Mouse (Mus musculus) urinary bladder, postnatal 25 days (tissue): ENCODE measurements around the gene Hormad1.
"Not testable (repeated sequence)": the region's sequence is repeated elsewhere in the genome, so short reads cannot be mapped to it uniquely, and the experiment has no call there.

Experiments used
- DNase-seq: peaks from one replicate; pipeline ENCODE4 v3.0.0; 2022; ENCODE audit warnings: low spot score

Hormad1 gene

GRCm38 (mm10) chr3:95559437-95559836, at the start of gene Hormad1:
Gene Hormad1 (plus strand): TSS chr3:95559677.
- no peak for DNase-seq

- DNase-seq = no peak
These were observed 47.8 kb upstream of the Hormad1 start for GRCm38 (mm10) chr3:95511611-95512180.

- no peak for DNase-seq
These were observed 42.8 kb upstream of the Hormad1 start for GRCm38 (mm10) chr3:95516614-95517041.

- peak; percentile 57 for DNase-seq
These were observed 42.0 kb upstream of the Hormad1 start for GRCm38 (mm10) chr3:95517493-95517898.

GRCm38 (mm10) chr3:95518891-95519290, 40.6 kb upstream of the Hormad1 start:
- DNase-seq = no peak

- DNase-seq = no peak
These were observed 40.2 kb upstream of the Hormad1 start for GRCm38 (mm10) chr3:95519315-95519714.

GRCm38 (mm10) chr3:95520100-95520499, 39.4 kb upstream of the Hormad1 start:
- DNase-seq = no peak

- no peak for DNase-seq
These were observed 38.3 kb upstream of the Hormad1 start for GRCm38 (mm10) chr3:95521168-95521567.

- DNase-seq = no peak
These were observed 35.8 kb upstream of the Hormad1 start for GRCm38 (mm10) chr3:95523662-95524061.

- DNase-seq = no peak
These were observed 34.8 kb upstream of the Hormad1 start for GRCm38 (mm10) chr3:95524673-95525072.

GRCm38 (mm10) chr3:95526111-95526510, 33.4 kb upstream of the Hormad1 start:
- DNase-seq = no peak

GRCm38 (mm10) chr3:95526622-95527211, 32.8 kb upstream of the Hormad1 start, which contains the start of gene Ctss:
Gene Ctss (plus strand): TSS chr3:95526786.
- DNase-seq = no peak

GRCm38 (mm10) chr3:95529814-95530213, 29.7 kb upstream of the Hormad1 start:
- no peak for DNase-seq

- DNase-seq = no peak
These were observed 28.5 kb upstream of the Hormad1 start for GRCm38 (mm10) chr3:95531025-95531424.

- DNase-seq = no peak
These were observed 26.1 kb upstream of the Hormad1 start for GRCm38 (mm10) chr3:95533364-95533763.

GRCm38 (mm10) chr3:95534927-95535326, 24.6 kb upstream of the Hormad1 start:
- DNase-seq = no peak

GRCm38 (mm10) chr3:95538936-95539335, 20.5 kb upstream of the Hormad1 start:
- DNase-seq = no peak

- DNase-seq = no peak
These were observed 19.6 kb upstream of the Hormad1 start for GRCm38 (mm10) chr3:95539837-95540236.

- DNase-seq = not testable (repeated sequence)
These were observed 18.3 kb upstream of the Hormad1 start for GRCm38 (mm10) chr3:95541186-95541585.

GRCm38 (mm10) chr3:95542171-95542570, 17.3 kb upstream of the Hormad1 start:
- no peak for DNase-seq

GRCm38 (mm10) chr3:95542981-95543380, 16.5 kb upstream of the Hormad1 start:
- DNase-seq = no peak

- DNase-seq = no peak
These were observed 9.3 kb upstream of the Hormad1 start for GRCm38 (mm10) chr3:95550176-95550575.

- DNase-seq = no peak
These were observed 5.5 kb upstream of the Hormad1 start for GRCm38 (mm10) chr3:95553986-95554385.

- DNase-seq = no peak
These were observed 1.3 kb downstream of the Hormad1 start for GRCm38 (mm10) chr3:95560738-95561137.
